Mouse (Mus musculus): Measurements from ENCODE around the gene Mamdc4.

GRCm38 (mm10) chr2:25549021-25549991 lies 25.3 kb downstream of the Mamdc4 start:
- TF ChIP-seq POLR2A (IDR thresholded peaks at IDR 0.05; ENCODE audit: low read depth, low read length) (no peak), CTCF (IDR thresholded peaks at IDR 0.05; ENCODE audit: borderline replicate concordance, insufficient read depth, low read length) (no peak)
